ENCODE assay signal across 9 mouse cellular contexts in the genomic region with DNA sequence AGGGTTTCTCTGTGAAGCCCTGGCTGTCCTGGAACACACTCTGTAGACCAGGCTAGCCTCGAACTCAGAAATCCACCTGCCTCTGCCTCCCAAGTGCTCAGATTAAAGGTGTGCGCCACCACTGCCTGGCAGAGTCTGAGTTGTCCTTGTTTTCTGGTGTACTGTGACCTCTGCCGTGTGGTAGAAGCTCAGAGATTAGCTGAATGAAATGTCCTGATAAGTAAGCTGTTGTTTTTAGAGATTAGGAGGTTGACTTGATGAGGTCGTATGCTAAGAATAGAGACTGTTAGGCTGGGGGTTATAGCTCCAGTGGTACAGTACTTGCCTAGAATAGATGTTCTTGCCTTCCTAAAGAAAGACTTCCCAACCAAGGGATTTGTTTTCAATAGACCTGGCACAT. TPM values are rescaled to one million over a fixed set of nuclear protein-coding genes. Genes with fewer than 3 reads are reported as not detected.
DNase-seq lines count a peak whose midpoint lies in the region; ATAC-seq lines count a peak whose summit lies in the region.
"Had no signal": no experiment of that assay in that cellular context is flagged by ENCODE, and none has a peak within 500 bp of the region (broad histone marks: within the 10 kb centered on the region; RNA-seq: fewer than 3 reads in every experiment).

No protein-coding gene starts in this region.

- H3K27me3 ChIP-seq in hindbrain, embryonic 13.5 days, result no peaks in the 10 kb centered on the region
- no peaks in the 10 kb centered on the region for H3K27me3 ChIP-seq in midbrain, embryonic 12.5 days

- H3K4me2 ChIP-seq in hindbrain, embryonic 13.5 days, result peak overlapping the region; percentile 92
- peak overlapping the region; percentile 83 for H3K4me2 ChIP-seq in midbrain, embryonic 12.5 days (replicated peaks)

- peaks cover 7% of the 10 kb centered on the region; the same call in 1 of the 2 replicates for H3K4me1 ChIP-seq in brown adipose tissue, adult 24 weeks (ENCODE audit: control insufficient read depth, insufficient read depth, insufficient read length, low read length)
- H3K4me1 ChIP-seq in hindbrain, embryonic 13.5 days (replicated peaks), result peaks cover 38% of the 10 kb centered on the region
- H3K4me1 ChIP-seq in midbrain, embryonic 12.5 days, result peaks cover 34% of the 10 kb centered on the region

- intact Hi-C loops in heart, postnatal 36 days (cut with DNase I), result loop anchor here (5.0 to 10.0 kb wide), 2 partner anchors 148 to 320 kb away; a partner anchor contains a TSS
- intact Hi-C loops in gastrocnemius, postnatal 36 days (cut with DNase I), result loop anchor here (5.0 kb wide), 1 partner anchor 113 kb away; no protein-coding TSS in a partner anchor

- WGBS in hindbrain, embryonic 13.5 days, result 90% methylated on average over 4 of the region's 4 CpGs
- 83% methylated on average over 4 of the region's 4 CpGs for WGBS in midbrain, embryonic 12.5 days

- H3K4me3 ChIP-seq in brown adipose tissue, adult 24 weeks (ENCODE audit: insufficient read depth, low read depth, low read length), result peak overlapping the region; percentile 73
- peak overlapping the region; percentile 93 for H3K4me3 ChIP-seq in hindbrain, embryonic 13.5 days
- peak overlapping the region; percentile 92 for H3K4me3 ChIP-seq in midbrain, embryonic 12.5 days

- ATAC-seq in hindbrain, embryonic 13.5 days (ENCODE audit: low FRiP score), result no peak
- ATAC-seq in midbrain, embryonic 12.5 days (ENCODE audit: low FRiP score, low read depth), result no peak

- H3K27ac ChIP-seq in brown adipose tissue, adult 24 weeks (replicated peaks; ENCODE audit: low read depth, low read length), result no peak overlapping the region
- 0 out of 2 replicates have a peak overlapping the region, but pooled peaks have one; percentile 99 for H3K27ac ChIP-seq in hindbrain, embryonic 13.5 days
- peak overlapping the region; percentile 100; the same call in 1 of the 2 replicates for H3K27ac ChIP-seq in midbrain, embryonic 12.5 days (replicated peaks)

- peak; percentile 44 for DNase-seq in heart, adult 8-10 months (ENCODE audit: low spot score)
- DNase-seq in heart, postnatal 36 days, result no peak
- DNase-seq in adrenal gland, postnatal 10 days, result no peak
- no peak for DNase-seq in gastrocnemius, postnatal 36 days
- DNase-seq in urinary bladder, postnatal 36 days (ENCODE audit: low spot score in 2 of 2), result no peak
- DNase-seq: cerebellum, adult 9-10 months had no signal

- H3K9ac ChIP-seq in hindbrain, embryonic 13.5 days, result peak overlapping the region; percentile 95
- peak overlapping the region; percentile 75; the same call in 1 of the 2 replicates for H3K9ac ChIP-seq in midbrain, embryonic 12.5 days (replicated peaks)

- peaks cover 40% of the 10 kb centered on the region for H3K36me3 ChIP-seq in hindbrain, embryonic 13.5 days
- peaks cover 33% of the 10 kb centered on the region for H3K36me3 ChIP-seq in midbrain, embryonic 12.5 days

- no peaks in the 10 kb centered on the region for H3K9me3 ChIP-seq in hindbrain, embryonic 13.5 days
- no peaks in the 10 kb centered on the region for H3K9me3 ChIP-seq in midbrain, embryonic 12.5 days

RNA-seq across cellular contexts. Expression of a gene that starts 1.2 kb away (rescaled TPM):
- total RNA-seq in heart, adult 8-10 months (2022), result 100 to 1,000 TPM; 196 to 229 (median 224) TPM
- 100 to 1,000 TPM; 237 to 241 TPM for total RNA-seq in heart, postnatal 36 days (2021)
- 299 and 302 TPM in 2 replicates for polyA plus RNA-seq in brown adipose tissue, adult 24 weeks (2012; ENCODE audit: insufficient read depth, insufficient read length, missing spikeins)
- polyA plus RNA-seq in hindbrain, embryonic 13.5 days (2015; fragmentation: Nextera tagmentation; extraction: Ambion mirVana), result 279 and 287 TPM in 2 replicates
- 324 and 379 TPM in 2 replicates for polyA plus RNA-seq in midbrain, embryonic 12.5 days (2016; fragmentation: Nextera tagmentation; extraction: Ambion mirVana)
- total RNA-seq in adrenal gland, postnatal 10 days (2021), result 100 to 1,000 TPM; 352 to 357 TPM
- 10 to 100 TPM; 97.0 to 97.5 TPM for total RNA-seq in gastrocnemius, postnatal 36 days (2021)

RNA-seq across cellular contexts. Expression of a gene that starts 1.2 kb away (rescaled TPM):
- 10 to 100 TPM; 66.6 to 85.9 (median 81.5) TPM for total RNA-seq in heart, adult 8-10 months (2022)
- total RNA-seq in heart, postnatal 36 days (2021), result 10 to 100 TPM; 59.3 to 62.3 TPM
- 24.2 and 32.4 TPM in 2 replicates for polyA plus RNA-seq in brown adipose tissue, adult 24 weeks (2012; ENCODE audit: insufficient read depth, insufficient read length, missing spikeins)
- 55.0 and 63.3 TPM in 2 replicates for polyA plus RNA-seq in hindbrain, embryonic 13.5 days (2015; fragmentation: Nextera tagmentation; extraction: Ambion mirVana)
- 39.9 and 41.7 TPM in 2 replicates for polyA plus RNA-seq in midbrain, embryonic 12.5 days (2016; fragmentation: Nextera tagmentation; extraction: Ambion mirVana)
- 10 to 100 TPM; 28.9 to 36.6 TPM for total RNA-seq in adrenal gland, postnatal 10 days (2021)
- 10 to 100 TPM; 24.9 to 25.1 TPM for total RNA-seq in gastrocnemius, postnatal 36 days (2021)

RNA-seq across cellular contexts. Expression of a gene that starts 8.1 kb away (rescaled TPM):
- total RNA-seq in heart, adult 8-10 months (2022), result 1 to 10 TPM; 3.8 to 6.5 (median 4.9) TPM
- 1 to 10 TPM; 4.0 to 5.2 TPM for total RNA-seq in heart, postnatal 36 days (2021)
- 2.0 and 2.8 TPM in 2 replicates for polyA plus RNA-seq in brown adipose tissue, adult 24 weeks (2012; ENCODE audit: insufficient read depth, insufficient read length, missing spikeins)
- 32.1 and 33.3 TPM in 2 replicates for polyA plus RNA-seq in hindbrain, embryonic 13.5 days (2015; fragmentation: Nextera tagmentation; extraction: Ambion mirVana)
- polyA plus RNA-seq in midbrain, embryonic 12.5 days (2016; fragmentation: Nextera tagmentation; extraction: Ambion mirVana), result 25.0 and 30.0 TPM in 2 replicates
- 10 to 100 TPM in 1 of 2 experiments, 1 to 10 TPM in 1; 9.3 to 14.7 TPM for total RNA-seq in adrenal gland, postnatal 10 days (2021)
- total RNA-seq in gastrocnemius, postnatal 36 days (2021), result 1 to 10 TPM in 1 of 2 experiments, under 1 TPM in 1; 0.94 to 1.3 TPM

RNA-seq across cellular contexts. Expression of a gene that starts 14.5 kb away (rescaled TPM):
- 10 to 100 TPM; 23.0 to 32.5 (median 28.5) TPM for total RNA-seq in heart, adult 8-10 months (2022)
- total RNA-seq in heart, postnatal 36 days (2021), result 10 to 100 TPM; 21.3 to 21.5 TPM
- 21.6 and 23.1 TPM in 2 replicates for polyA plus RNA-seq in brown adipose tissue, adult 24 weeks (2012; ENCODE audit: insufficient read depth, insufficient read length, missing spikeins)
- 135 and 143 TPM in 2 replicates for polyA plus RNA-seq in hindbrain, embryonic 13.5 days (2015; fragmentation: Nextera tagmentation; extraction: Ambion mirVana)
- 67.9 and 78.4 TPM in 2 replicates for polyA plus RNA-seq in midbrain, embryonic 12.5 days (2016; fragmentation: Nextera tagmentation; extraction: Ambion mirVana)
- 10 to 100 TPM; 20.2 to 28.6 TPM for total RNA-seq in adrenal gland, postnatal 10 days (2021)
- total RNA-seq in gastrocnemius, postnatal 36 days (2021), result 10 to 100 TPM in 1 of 2 experiments, 1 to 10 TPM in 1; 9.4 to 11.4 TPM

RNA-seq across cellular contexts. Expression of a gene that starts 34.0 kb away (rescaled TPM):
- total RNA-seq in heart, adult 8-10 months (2022), result 100 to 1,000 TPM in 1 of 4 experiments, 10 to 100 TPM in 3; 67.6 to 101 (median 81.7) TPM
- total RNA-seq in heart, postnatal 36 days (2021), result 100 to 1,000 TPM; 103 to 108 TPM
- 770 and 989 TPM in 2 replicates for polyA plus RNA-seq in brown adipose tissue, adult 24 weeks (2012; ENCODE audit: insufficient read depth, insufficient read length, missing spikeins)
- 503 and 518 TPM in 2 replicates for polyA plus RNA-seq in hindbrain, embryonic 13.5 days (2015; fragmentation: Nextera tagmentation; extraction: Ambion mirVana)
- polyA plus RNA-seq in midbrain, embryonic 12.5 days (2016; fragmentation: Nextera tagmentation; extraction: Ambion mirVana), result 656 and 692 TPM in 2 replicates
- 100 to 1,000 TPM; 424 to 480 TPM for total RNA-seq in adrenal gland, postnatal 10 days (2021)
- 10 to 100 TPM; 60.9 to 78.2 TPM for total RNA-seq in gastrocnemius, postnatal 36 days (2021)
